In genomic region chr17:71288808-71289548, GRCm38 (mm10) we compare ENCODE assay signal across 17 mouse cellular contexts. TPM values are rescaled to one million over a fixed set of nuclear protein-coding genes. Genes with fewer than 3 reads are reported as not detected.
A peak's percentile ranks its signal among the peaks of the same experiment; 100 is the strongest.
DNase-seq lines count a peak whose midpoint lies in the region; ATAC-seq and TF ChIP-seq lines count a peak whose summit lies in the region.
"Had no signal": no experiment of that assay in that cellular context is flagged by ENCODE, and none has a peak within 500 bp of the region (broad histone marks: within the 10 kb centered on the region; RNA-seq: fewer than 3 reads in every experiment).

No protein-coding gene starts in this region.

- no peaks in the 10 kb centered on the region for H3K9me3 ChIP-seq in lung, embryonic 14.5 days (ENCODE audit: low read depth, low read length)
- H3K9me3 ChIP-seq in liver, embryonic 12.5 days (replicated peaks) = no peaks in the 10 kb centered on the region
- H3K9me3 ChIP-seq in midbrain, embryonic 16.5 days (replicated peaks; ENCODE audit: control insufficient read depth, low read length, poor library complexity, severe bottlenecking) = no peaks in the 10 kb centered on the region
- H3K9me3 ChIP-seq: forebrain, embryonic 13.5 days; heart, embryonic 13.5 days had no signal

- no peak for TF ChIP-seq CTCF in lung, embryonic 14.5 days (IDR thresholded peaks at IDR 0.05; ENCODE audit: low read depth)

- H3K27ac ChIP-seq in lung, embryonic 14.5 days (ENCODE audit: low read depth) = peak overlapping the region; percentile 18; the same call in 1 of the 2 replicates
- peak overlapping the region; percentile 97 for H3K27ac ChIP-seq in liver, embryonic 12.5 days
- no peak overlapping the region for H3K27ac ChIP-seq in midbrain, embryonic 16.5 days (ENCODE audit: low read length)
- H3K27ac ChIP-seq: forebrain, embryonic 13.5 days had no signal

- no peaks in the 10 kb centered on the region for H3K27me3 ChIP-seq in lung, embryonic 14.5 days (ENCODE audit: insufficient read depth, low read length)
- no peaks in the 10 kb centered on the region for H3K27me3 ChIP-seq in liver, embryonic 12.5 days (replicated peaks)
- H3K27me3 ChIP-seq in midbrain, embryonic 16.5 days (ENCODE audit: control insufficient read depth, insufficient read depth, low read depth, low read length) = no peaks in the 10 kb centered on the region
- H3K27me3 ChIP-seq: forebrain, embryonic 13.5 days; heart, embryonic 13.5 days; Patski had no signal

- ATAC-seq in lung, embryonic 14.5 days (ENCODE audit: insufficient read depth) = no peak
- ATAC-seq in liver, embryonic 12.5 days = no peak
- ATAC-seq in midbrain, embryonic 16.5 days = no peak
- ATAC-seq: activated CD4-positive, CD25-positive, alpha-beta regulatory T cell, adult 4 months; forebrain, embryonic 13.5 days; Patski had no signal

- H3K4me2 ChIP-seq in lung, embryonic 14.5 days = no peak overlapping the region
- peak overlapping the region; percentile 60 for H3K4me2 ChIP-seq in liver, embryonic 12.5 days
- no peak overlapping the region for H3K4me2 ChIP-seq in midbrain, embryonic 16.5 days (ENCODE audit: low read length)
- H3K4me2 ChIP-seq: forebrain, embryonic 13.5 days; heart, embryonic 13.5 days had no signal

- peak; percentile 31 for DNase-seq in kidney, adult 11 months
- no peak for DNase-seq in kidney, postnatal 10 days
- no peak for DNase-seq in lung, embryonic 14.5 days
- no peak for DNase-seq in lung, postnatal 10 days
- DNase-seq in thymus, postnatal 36 days = no peak
- DNase-seq: adrenal gland, postnatal 36 days; cerebellum, adult 11 months; cerebellum, postnatal 25 days; heart, postnatal 36 days; midbrain, embryonic 14.5 days; right cerebral cortex, adult 18-20 months had no signal

- H3K36me3 ChIP-seq in lung, embryonic 14.5 days (ENCODE audit: insufficient read depth) = no peaks in the 10 kb centered on the region
- H3K36me3 ChIP-seq in liver, embryonic 12.5 days = 0 out of 2 replicates have a peak, but pooled peaks cover under 1% of the 10 kb centered on the region
- H3K36me3 ChIP-seq in midbrain, embryonic 16.5 days (ENCODE audit: control insufficient read depth, insufficient read depth, low read length) = no peaks in the 10 kb centered on the region
- H3K36me3 ChIP-seq: heart, embryonic 13.5 days had no signal

- 84% methylated on average over 10 of the region's 10 CpGs for WGBS in lung, embryonic 14.5 days
- 63% methylated on average over 10 of the region's 10 CpGs for WGBS in liver, embryonic 12.5 days (ENCODE audit: insufficient replicate concordance)
- WGBS in midbrain, embryonic 16.5 days = 89% methylated on average over 10 of the region's 10 CpGs

- peaks cover 10% of the 10 kb centered on the region; the same call in 1 of the 2 replicates for H3K4me1 ChIP-seq in lung, embryonic 14.5 days (ENCODE audit: insufficient read depth)
- peaks cover 100% of the 10 kb centered on the region for H3K4me1 ChIP-seq in liver, embryonic 12.5 days
- no peaks in the 10 kb centered on the region for H3K4me1 ChIP-seq in midbrain, embryonic 16.5 days (ENCODE audit: control insufficient read depth, insufficient read depth, low read length)
- H3K4me1 ChIP-seq: forebrain, embryonic 13.5 days had no signal

- no peak overlapping the region for H3K4me3 ChIP-seq in lung, embryonic 14.5 days (ENCODE audit: low read depth, low read length)
- H3K4me3 ChIP-seq in liver, embryonic 12.5 days = no peak overlapping the region
- no peak overlapping the region for H3K4me3 ChIP-seq in midbrain, embryonic 16.5 days (ENCODE audit: low read depth, low read length)
- H3K4me3 ChIP-seq: forebrain, embryonic 13.5 days; heart, embryonic 13.5 days had no signal

- no peak overlapping the region for H3K9ac ChIP-seq in lung, embryonic 14.5 days
- peak overlapping the region; percentile 3; the same call in 1 of the 2 replicates for H3K9ac ChIP-seq in liver, embryonic 12.5 days
- no peak overlapping the region for H3K9ac ChIP-seq in midbrain, embryonic 16.5 days (ENCODE audit: low read depth, low read length)
- H3K9ac ChIP-seq: forebrain, embryonic 13.5 days had no signal

RNA-seq across cellular contexts. Expression of gene Emilin2, which starts 22.8 kb away (rescaled TPM):
- 3.6 and 3.8 TPM in 2 replicates for polyA plus RNA-seq in lung, embryonic 14.5 days (2014; fragmentation: Nextera tagmentation; extraction: Ambion mirVana)
- polyA plus RNA-seq in liver, embryonic 12.5 days (2016; fragmentation: Nextera tagmentation; extraction: Ambion mirVana) = 28.9 and 31.1 TPM in 2 replicates
- 1.0 and 1.4 TPM in 2 replicates for polyA plus RNA-seq in midbrain, embryonic 16.5 days (2015; fragmentation: Nextera tagmentation; extraction: Ambion mirVana)
